Mouse (Mus musculus) spleen, postnatal 14 days (tissue): ENCODE results near the gene Exoc3l4.

Experiments used
- DNase-seq, 2 experiments: peaks; one replicate each; pipeline ENCODE4 v3.0.0; 2021 to 2022; ENCODE audit warnings: low spot score in 2 of 2

The Exoc3l4 gene

GRCm38 (mm10) chr12:111434164-111434744, 17.4 kb downstream of the Exoc3l4 start:
- DNase-seq: no peak

GRCm38 (mm10) chr12:111434745-111435327, 18.0 kb downstream of the Exoc3l4 start:
- DNase-seq: no peak

- DNase-seq: no peak
Measured at GRCm38 (mm10) chr12:111436170-111436569, 19.4 kb downstream of the Exoc3l4 start.

GRCm38 (mm10) chr12:111436640-111437039, 19.8 kb downstream of the Exoc3l4 start:
- DNase-seq: no peak

GRCm38 (mm10) chr12:111437222-111437900, 20.5 kb downstream of the Exoc3l4 start:
- no peak for DNase-seq

GRCm38 (mm10) chr12:111438850-111439249, 22.0 kb downstream of the Exoc3l4 start:
- DNase-seq: no peak

- DNase-seq: no peak
Measured at GRCm38 (mm10) chr12:111440701-111441373, 24.0 kb downstream of the Exoc3l4 start.

GRCm38 (mm10) chr12:111441523-111441922, 24.7 kb downstream of the Exoc3l4 start:
- DNase-seq: no peak

- DNase-seq: peak; percentile 82 to 83
Measured at GRCm38 (mm10) chr12:111442309-111443010, 25.6 kb downstream of the Exoc3l4 start, which contains the start of gene Tnfaip2. Gene Tnfaip2, plus strand, starts transcription at chr12:111442469.

- peak; percentile 60 to 65 for DNase-seq
Measured at GRCm38 (mm10) chr12:111443011-111443870, 26.4 kb downstream of the Exoc3l4 start.

- DNase-seq: no peak
Measured at GRCm38 (mm10) chr12:111443921-111444831, 27.4 kb downstream of the Exoc3l4 start.

GRCm38 (mm10) chr12:111445161-111445889, 28.5 kb downstream of the Exoc3l4 start:
- no peak for DNase-seq

- DNase-seq: no peak
Measured at GRCm38 (mm10) chr12:111445890-111446613, 29.2 kb downstream of the Exoc3l4 start.

- no peak for DNase-seq
Measured at GRCm38 (mm10) chr12:111446745-111447144, 29.9 kb downstream of the Exoc3l4 start.

- no peak for DNase-seq
Measured at GRCm38 (mm10) chr12:111447350-111447749, 30.5 kb downstream of the Exoc3l4 start.

- no peak for DNase-seq
Measured at GRCm38 (mm10) chr12:111447898-111448760, 31.3 kb downstream of the Exoc3l4 start.

GRCm38 (mm10) chr12:111448931-111449705, 32.3 kb downstream of the Exoc3l4 start:
- no peak for DNase-seq
